Mouse (Mus musculus) ovary, postnatal 10 days (tissue): ENCODE results near the gene Atp1a3.

Experiments
- DNase-seq: peaks from one replicate; pipeline ENCODE4 v3.0.0; 2022; ENCODE audit warnings: low spot score

Gene Atp1a3

DNA sequence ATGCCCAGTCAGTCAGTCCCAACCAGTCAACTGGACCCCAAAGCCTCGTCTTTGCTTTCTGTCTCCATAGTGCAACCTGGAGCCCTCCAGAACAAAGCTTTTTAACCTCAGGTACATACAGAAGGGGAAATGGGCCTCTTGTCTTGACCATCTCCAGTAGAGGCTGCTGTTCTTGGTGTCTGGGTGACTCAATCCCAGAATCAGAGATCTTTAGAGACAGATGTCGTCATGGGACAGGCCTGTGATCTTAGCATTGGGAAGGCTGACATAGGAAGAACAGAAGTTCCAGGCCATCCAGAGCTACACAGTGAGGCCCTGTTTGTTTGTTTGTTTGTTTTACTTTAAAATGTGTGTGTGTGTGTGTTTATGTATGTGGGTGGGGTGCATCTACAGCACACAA lies 41.5 kb downstream of the Atp1a3 start:
- no peak for DNase-seq

DNA sequence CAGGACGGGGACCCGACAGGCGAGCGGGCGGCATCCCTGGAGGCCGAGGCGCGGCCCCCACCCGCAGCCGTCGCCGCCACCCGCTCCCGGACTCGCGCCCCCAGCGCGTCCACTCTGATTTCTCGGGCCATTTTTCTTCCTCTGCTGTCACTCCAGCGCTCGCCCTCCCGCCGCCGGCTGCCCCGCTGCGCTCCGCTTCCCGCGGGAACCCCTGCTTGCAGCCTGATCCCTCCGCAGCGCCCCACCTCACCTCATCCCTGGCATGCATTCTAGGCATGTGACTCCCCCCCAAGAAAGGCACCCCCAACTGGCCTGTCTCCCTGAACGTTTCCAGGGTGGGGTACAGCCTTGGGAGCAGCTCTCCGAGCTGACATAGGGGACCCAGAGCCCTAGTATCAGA lies 50.5 kb downstream of the Atp1a3 start:
- no peak for DNase-seq

DNA sequence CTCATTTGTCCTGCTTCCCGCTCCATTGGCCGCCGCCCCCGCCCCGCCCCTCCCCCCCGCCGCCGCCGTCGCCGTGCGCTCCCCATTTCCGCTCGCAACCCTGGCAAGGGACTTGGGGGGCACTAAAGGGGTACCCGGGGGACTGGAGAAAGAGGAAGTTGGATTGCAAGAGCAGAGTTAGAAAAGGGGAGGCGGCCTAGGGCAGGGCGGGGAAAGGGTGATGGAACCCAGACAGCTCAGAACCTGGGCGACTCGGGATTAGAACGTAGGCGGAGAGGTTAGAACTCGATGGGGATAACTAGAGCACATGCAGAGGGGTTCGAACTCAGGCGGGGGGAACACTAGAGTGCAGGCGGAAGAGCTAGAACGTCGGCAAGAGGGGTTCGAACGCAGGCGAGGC lies 51.3 kb downstream of the Atp1a3 start:
- DNase-seq = no peak

DNA sequence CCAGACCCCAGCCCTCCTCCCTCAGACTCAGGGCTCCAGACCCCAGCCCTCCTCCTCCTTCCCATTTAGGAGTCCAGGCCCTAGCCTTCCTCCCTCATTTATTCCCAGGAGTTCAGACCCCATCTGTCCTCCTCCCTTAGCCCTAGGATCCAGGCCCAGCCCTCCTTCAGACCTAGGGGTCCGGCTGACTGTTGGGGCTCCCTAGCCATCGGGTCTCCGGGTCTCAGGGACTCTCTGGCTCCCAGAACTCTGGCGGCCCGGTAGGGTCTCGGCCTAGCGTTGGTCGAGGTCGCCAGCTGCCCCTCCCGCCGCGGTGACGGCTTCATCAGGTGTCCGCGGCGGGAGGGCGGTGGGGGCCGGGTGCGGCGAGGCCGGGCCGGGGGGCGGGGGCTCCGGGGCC lies 51.8 kb downstream of the Atp1a3 start:
- no peak for DNase-seq

DNA sequence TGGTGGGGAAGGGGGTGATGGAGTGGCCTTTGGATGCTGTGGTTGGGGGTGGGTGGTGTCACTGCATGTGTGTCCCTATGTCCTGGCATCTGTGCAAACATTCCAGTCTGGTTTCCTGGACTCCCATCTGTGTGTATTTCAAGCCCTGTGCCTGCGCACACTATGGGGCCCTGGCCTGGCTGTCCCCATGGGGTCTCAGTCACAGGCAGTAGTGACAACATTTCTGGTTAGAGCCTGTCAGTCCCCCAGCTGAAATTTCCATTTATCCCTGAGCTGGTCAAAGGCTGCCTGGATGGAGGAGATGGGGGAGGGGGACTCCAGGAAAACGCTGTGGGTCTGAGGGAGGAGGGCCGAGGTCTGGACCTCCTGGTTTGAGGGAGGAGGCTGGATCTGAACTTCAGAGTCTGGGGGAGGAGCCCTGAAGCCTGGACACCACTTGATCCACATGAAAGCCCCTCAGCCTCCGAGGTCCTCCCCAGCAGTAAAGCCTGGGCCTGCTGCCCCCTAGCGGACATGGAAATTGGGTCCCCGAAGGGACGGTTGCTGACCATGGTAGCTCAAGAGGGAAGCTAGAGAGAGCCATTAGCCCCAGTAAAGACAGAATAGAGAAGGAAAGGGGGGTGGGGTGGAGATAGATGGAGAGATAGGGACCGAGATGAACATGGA lies 55.7 kb downstream of the Atp1a3 start:
- DNase-seq = peak; percentile 54

DNA sequence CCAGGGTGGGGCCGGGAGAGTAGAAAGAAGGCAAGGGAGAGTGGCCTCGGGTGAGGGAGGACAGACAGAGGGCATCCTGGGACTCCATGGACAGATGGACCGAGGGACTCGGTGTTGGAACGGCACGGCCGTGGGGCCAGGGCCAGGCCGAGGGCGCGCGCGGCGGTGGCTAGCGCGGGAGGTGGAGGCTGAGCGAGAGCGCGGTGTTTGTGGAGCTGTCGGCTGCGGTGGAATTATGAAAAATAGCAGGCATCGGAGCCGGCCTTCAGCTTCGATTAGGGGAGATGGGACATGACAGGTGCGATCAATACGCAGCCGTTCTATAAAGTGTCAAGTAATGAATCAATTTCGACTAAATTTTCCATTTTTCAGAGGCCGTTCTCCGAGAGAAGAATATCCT lies 57.0 kb downstream of the Atp1a3 start:
- no peak for DNase-seq

DNA sequence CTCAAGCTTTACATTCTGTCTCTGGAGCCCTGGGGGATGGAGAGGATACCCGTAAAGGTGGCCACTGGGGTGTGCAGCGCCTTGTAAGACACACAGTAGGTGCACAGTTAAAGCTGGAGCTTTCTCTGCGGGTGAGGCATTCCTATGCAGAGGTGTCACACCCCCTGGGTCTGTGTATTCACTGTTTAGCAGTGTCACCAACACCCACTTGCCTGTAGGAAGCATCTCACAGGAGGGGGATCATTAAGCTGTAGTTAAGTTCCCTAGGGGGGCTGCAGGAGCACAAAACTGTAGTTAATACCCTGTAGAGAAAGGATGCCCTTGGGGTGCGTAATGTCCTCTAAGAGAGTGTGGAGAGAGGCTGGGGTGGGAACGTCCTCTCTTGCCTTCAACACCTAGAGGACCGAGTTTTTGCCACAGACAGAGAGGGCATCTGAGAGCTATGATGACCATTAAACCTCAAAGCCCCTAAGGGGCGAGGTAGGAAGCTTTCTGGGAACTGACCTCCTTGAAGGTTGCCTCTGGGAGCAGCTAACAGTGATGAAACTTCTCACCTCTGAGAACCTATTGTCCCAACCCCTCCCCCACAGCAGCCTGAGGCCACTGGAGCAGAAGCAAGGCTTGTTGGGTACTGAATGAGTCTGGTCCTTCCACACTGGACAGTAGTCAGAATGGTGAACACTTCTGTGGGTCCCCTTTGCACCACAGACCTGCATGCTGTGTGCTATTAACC lies 58.3 kb downstream of the Atp1a3 start:
- no peak for DNase-seq

DNA sequence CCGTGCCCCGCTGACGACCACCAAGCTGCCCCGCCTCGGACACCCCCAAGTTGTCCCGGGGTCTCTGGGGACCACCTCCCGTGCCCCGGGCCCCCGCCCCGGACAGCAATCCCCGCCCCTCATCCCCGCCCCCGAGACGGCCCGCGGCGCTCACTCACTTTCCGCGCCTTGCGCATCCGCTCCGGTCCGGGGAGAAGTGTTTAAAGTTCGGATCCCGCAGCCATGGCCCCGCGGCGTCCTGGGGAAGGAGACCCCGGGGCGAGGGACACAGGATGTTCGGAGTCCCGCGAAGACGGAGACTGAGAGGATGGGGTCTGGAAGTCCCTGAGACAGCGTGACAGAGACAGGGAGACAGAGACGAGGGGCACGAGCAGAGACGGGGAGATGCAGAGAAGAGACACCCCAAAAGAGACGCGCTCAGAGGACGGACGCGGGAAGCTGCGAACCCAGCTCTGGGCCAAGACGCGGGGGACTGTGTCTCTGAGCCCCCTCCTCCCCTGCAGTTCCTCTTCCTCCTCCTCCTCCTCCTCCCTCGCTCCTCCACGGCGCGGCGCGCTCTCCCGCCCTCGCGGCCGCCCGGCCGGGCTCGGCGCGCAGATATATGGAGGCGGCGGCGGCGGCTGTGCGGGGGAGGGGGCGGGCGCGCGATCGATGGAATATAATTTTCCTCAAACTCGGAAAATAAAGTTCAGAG lies 61.4 kb downstream of the Atp1a3 start, which contains the start of gene Gm4881:
Gene Gm4881 (minus strand): TSS at position 238 of the 694 bp plus-strand sequence.
- DNase-seq = no peak

DNA sequence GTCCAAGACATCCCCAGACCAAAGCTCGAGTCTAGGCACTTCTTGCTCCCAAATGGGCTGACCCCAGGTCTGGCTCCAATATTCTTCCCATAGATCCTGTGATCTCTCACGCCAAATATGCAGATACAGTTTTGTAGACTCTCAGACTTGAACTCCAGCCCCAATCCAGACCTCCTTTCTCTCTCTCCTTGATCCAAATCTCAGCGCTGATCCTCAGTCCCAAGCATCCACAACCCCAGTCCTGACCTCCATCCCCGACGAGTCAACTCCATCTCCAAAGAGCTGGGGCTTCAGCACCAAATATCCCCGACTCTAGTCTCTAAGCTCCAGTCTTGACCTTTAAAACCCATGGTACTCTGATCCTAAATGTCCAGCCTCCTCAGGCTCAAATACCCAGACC lies 62.1 kb downstream of the Atp1a3 start:
- DNase-seq = no peak

DNA sequence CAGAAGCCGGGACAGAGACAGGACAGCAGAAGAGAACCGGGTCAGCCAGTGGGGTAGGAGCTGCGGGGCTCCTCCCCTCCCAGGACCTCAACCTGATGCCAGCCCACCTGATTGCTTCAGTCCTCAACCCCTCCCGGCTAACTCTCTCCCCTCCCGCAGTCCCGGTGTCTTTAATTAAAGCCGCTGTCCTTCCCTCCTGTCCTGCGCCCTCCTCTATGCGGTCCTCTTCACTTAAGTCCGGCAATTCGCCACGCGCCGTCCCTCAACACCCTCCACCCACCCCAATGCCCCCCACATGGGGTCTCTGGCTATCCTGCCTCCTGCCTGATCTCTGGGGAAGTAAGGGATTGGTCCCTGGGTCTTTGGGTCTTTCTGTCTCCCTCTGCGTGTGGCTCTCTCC lies 74.1 kb downstream of the Atp1a3 start:
- DNase-seq = no peak

DNA sequence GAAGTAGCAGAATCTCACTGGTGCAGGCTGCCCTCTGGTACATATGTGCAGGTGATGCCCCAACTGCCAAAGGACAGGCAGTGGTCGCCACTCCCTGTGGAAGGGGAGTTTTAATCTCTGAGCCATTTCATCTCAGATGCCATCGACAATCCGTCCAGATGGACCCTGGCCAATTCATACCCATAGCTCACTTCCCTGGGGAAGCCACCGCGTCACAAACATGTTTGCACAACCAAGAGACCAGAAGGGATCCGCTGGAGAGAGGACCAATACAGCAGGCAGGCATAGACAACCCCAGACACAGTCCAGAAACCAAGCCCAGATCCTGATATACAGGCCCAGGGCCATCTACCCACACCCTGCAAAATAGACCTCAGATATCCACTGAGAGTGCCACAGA lies 75.3 kb downstream of the Atp1a3 start:
- DNase-seq = no peak
